8 mouse cellular contexts compared by ENCODE assay signal in the genomic region with DNA sequence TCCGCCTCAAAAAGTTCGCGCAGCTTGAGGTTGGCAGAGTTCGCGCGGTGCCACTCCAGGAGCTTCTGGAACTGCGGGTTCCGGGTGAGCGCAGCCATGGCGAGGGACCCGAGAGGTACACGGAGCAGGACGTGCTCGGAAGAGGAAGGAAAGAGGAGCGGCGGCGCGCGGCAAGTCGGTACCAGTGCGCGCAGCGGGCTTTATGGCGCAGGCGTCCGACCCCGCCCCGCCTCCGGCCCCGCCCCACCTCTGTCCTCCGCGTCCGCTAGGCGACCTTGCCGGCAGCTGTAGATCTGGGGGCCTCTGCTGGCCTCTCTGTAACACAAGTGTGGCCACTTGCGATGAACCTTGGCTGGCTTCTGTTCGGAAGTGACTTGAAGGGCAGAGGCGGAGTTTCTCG. TPM values are rescaled to one million over a fixed set of nuclear protein-coding genes. Genes with fewer than 3 reads are reported as not detected.
DNase-seq lines count a peak whose midpoint lies in the region; ATAC-seq and TF ChIP-seq lines count a peak whose summit lies in the region.

Gene Gpi1 (minus strand): TSS at position 221 of the 400 bp plus-strand sequence.

- DNase-seq in c-Kit-positive CD71-negative TER-119-negative erythroid progenitor cells, embryonic 14.5 days (ENCODE audit: low read depth) = peak; percentile 75
- DNase-seq in forebrain, embryonic 10.5 days (ENCODE audit: extremely low spot score, low spot score) = peak; percentile 91
- DNase-seq in kidney, postnatal 10 days = peak; percentile 92
- DNase-seq in liver, embryonic 14.5 days (ENCODE audit: low read depth in 3 of 3, low spot score in 3 of 3) = peak; percentile 77 to 80 (median 77)
- DNase-seq in neural tube, embryonic 10.5 days (ENCODE audit: extremely low spot score, low spot score) = peak; percentile 92

- peak within 1 kb of the TSS; percentile 86 for H3K4me3 ChIP-seq in ES-Bruce4 (ENCODE audit: low read depth, low read length)
- H3K4me3 ChIP-seq in forebrain, embryonic 10.5 days = peak within 1 kb of the TSS; percentile 87
- peak within 1 kb of the TSS; percentile 73 to 85 for H3K4me3 ChIP-seq in heart, embryonic 14.5 days (ENCODE audit: control insufficient read depth in 1 of 2, insufficient read depth in 1 of 2, low read depth in 1 of 2, low read length in 2 of 2)
- H3K4me3 ChIP-seq in liver, embryonic 14.5 days (ENCODE audit: insufficient read depth in 1 of 2, low read depth in 2 of 2, low read length in 2 of 2) = peak within 1 kb of the TSS; percentile 71
- peak within 1 kb of the TSS; percentile 81 for H3K4me3 ChIP-seq in stomach, embryonic 15.5 days (replicated peaks)

- no peaks in the 10 kb centered on the region for H3K9me3 ChIP-seq in ES-Bruce4 (replicated peaks; ENCODE audit: control insufficient read depth, insufficient read depth, low read length, poor library complexity, severe bottlenecking)
- H3K9me3 ChIP-seq in forebrain, embryonic 10.5 days = no peaks in the 10 kb centered on the region
- H3K9me3 ChIP-seq in heart, embryonic 14.5 days (ENCODE audit: control insufficient read depth, low read length) = no peaks in the 10 kb centered on the region
- H3K9me3 ChIP-seq in liver, embryonic 14.5 days (ENCODE audit: control insufficient read depth, low read length) = no peaks in the 10 kb centered on the region
- H3K9me3 ChIP-seq in stomach, embryonic 15.5 days = no peaks in the 10 kb centered on the region

- H3K4me2 ChIP-seq in heart, embryonic 14.5 days (ENCODE audit: low read length) = peak within 1 kb of the TSS; percentile 87
- H3K4me2 ChIP-seq in liver, embryonic 14.5 days (ENCODE audit: low read depth) = peak within 1 kb of the TSS; percentile 87
- H3K4me2 ChIP-seq in stomach, embryonic 15.5 days = peak within 1 kb of the TSS; percentile 80

- WGBS in forebrain, embryonic 10.5 days = under 1% methylated on average over 34 of the region's 39 CpGs
- WGBS in heart, embryonic 14.5 days = under 1% methylated on average over 39 of the region's 39 CpGs
- WGBS in liver, embryonic 14.5 days (ENCODE audit: insufficient replicate concordance) = under 1% methylated on average over 36 of the region's 39 CpGs
- WGBS in stomach, embryonic 15.5 days = under 1% methylated on average over 39 of the region's 39 CpGs

- H3K27me3 ChIP-seq in ES-Bruce4 (ENCODE audit: control insufficient read depth, insufficient read depth, low read length, poor library complexity, severe bottlenecking) = no peaks in the 10 kb centered on the region
- H3K27me3 ChIP-seq in forebrain, embryonic 10.5 days (ENCODE audit: poor library complexity, severe bottlenecking) = no peaks in the 10 kb centered on the region
- H3K27me3 ChIP-seq in heart, embryonic 14.5 days (ENCODE audit: control insufficient read depth, insufficient read depth, low read length) = no peaks in the 10 kb centered on the region
- no peaks in the 10 kb centered on the region for H3K27me3 ChIP-seq in liver, embryonic 14.5 days (ENCODE audit: control insufficient read depth, insufficient read depth, low read length)
- no peaks in the 10 kb centered on the region for H3K27me3 ChIP-seq in stomach, embryonic 15.5 days (replicated peaks)

- H3K9ac ChIP-seq in ES-Bruce4 (ENCODE audit: low read depth, poor library complexity, severe bottlenecking) = peak within 1 kb of the TSS; percentile 92
- peak within 1 kb of the TSS; percentile 98 for H3K9ac ChIP-seq in heart, embryonic 14.5 days (ENCODE audit: low read length)
- peak within 1 kb of the TSS; percentile 74 for H3K9ac ChIP-seq in liver, embryonic 14.5 days (replicated peaks)
- H3K9ac ChIP-seq in stomach, embryonic 15.5 days = peak within 1 kb of the TSS; percentile 74

- H3K27ac ChIP-seq in ES-Bruce4 (ENCODE audit: insufficient read depth, low read length) = no peak within 1 kb of the TSS
- peak within 1 kb of the TSS; percentile 97 for H3K27ac ChIP-seq in forebrain, embryonic 10.5 days
- peak within 1 kb of the TSS; percentile 87 to 98 for H3K27ac ChIP-seq in heart, embryonic 14.5 days (replicated peaks in 1 of 2; ENCODE audit: control insufficient read depth in 1 of 2, insufficient read depth in 1 of 2, low read depth in 2 of 2, low read length in 2 of 2)
- peak within 1 kb of the TSS; percentile 48 for H3K27ac ChIP-seq in liver, embryonic 14.5 days
- peak within 1 kb of the TSS; percentile 91 for H3K27ac ChIP-seq in stomach, embryonic 15.5 days

- H3K36me3 ChIP-seq in ES-Bruce4 (ENCODE audit: control insufficient read depth, insufficient read depth, low read length, poor library complexity, severe bottlenecking) = peaks cover 28% of the 10 kb centered on the region
- H3K36me3 ChIP-seq in forebrain, embryonic 10.5 days (replicated peaks) = peaks cover 39% of the 10 kb centered on the region
- peaks cover 37% of the 10 kb centered on the region for H3K36me3 ChIP-seq in heart, embryonic 14.5 days (ENCODE audit: control insufficient read depth, insufficient read depth, low read length)
- peaks cover 10% of the 10 kb centered on the region for H3K36me3 ChIP-seq in liver, embryonic 14.5 days (replicated peaks; ENCODE audit: control insufficient read depth, insufficient read depth, low read depth)
- H3K36me3 ChIP-seq in stomach, embryonic 15.5 days = peaks cover 26% of the 10 kb centered on the region; the same call in 1 of the 2 replicates

- peaks cover 2% of the 10 kb centered on the region for H3K4me1 ChIP-seq in ES-Bruce4 (ENCODE audit: control insufficient read depth, insufficient read depth, low read length)
- H3K4me1 ChIP-seq in forebrain, embryonic 10.5 days = peaks cover 63% of the 10 kb centered on the region
- peaks cover 28 to 55% of the 10 kb centered on the region in 2 experiments for H3K4me1 ChIP-seq in heart, embryonic 14.5 days (ENCODE audit: control insufficient read depth in 2 of 2, insufficient read depth in 2 of 2, low read length in 2 of 2)
- peaks cover 24 to 48% of the 10 kb centered on the region in 2 experiments for H3K4me1 ChIP-seq in liver, embryonic 14.5 days (replicated peaks; ENCODE audit: control insufficient read depth in 2 of 2, insufficient read depth in 2 of 2, low read length in 1 of 2)
- peaks cover 37% of the 10 kb centered on the region for H3K4me1 ChIP-seq in stomach, embryonic 15.5 days

- ATAC-seq in heart, embryonic 14.5 days (ENCODE audit: insufficient number of reproducible peaks, insufficient read depth, low FRiP score, low read depth) = peak; percentile 62
- ATAC-seq in liver, embryonic 14.5 days (ENCODE audit: insufficient read depth) = peak; percentile 64
- peak; percentile 67 for ATAC-seq in stomach, embryonic 15.5 days (ENCODE audit: insufficient read depth, low FRiP score, low read depth)

- TF ChIP-seq EP300 in ES-Bruce4 (IDR thresholded peaks at IDR 0.05; ENCODE audit: insufficient read depth, low read depth, low read length) = peak; percentile 71; the same call in 1 of the 2 replicates
- TF ChIP-seq EP300 in liver, embryonic 14.5 days (IDR thresholded peaks at IDR 0.05; ENCODE audit: low read depth) = no peak

- TF ChIP-seq POLR2A in ES-Bruce4 (IDR thresholded peaks at IDR 0.05; ENCODE audit: insufficient read depth, low read length) = peak; percentile 98

- TF ChIP-seq CTCF in ES-Bruce4 (IDR thresholded peaks at IDR 0.05; ENCODE audit: low read depth, low read length) = peak; percentile 15
- TF ChIP-seq CTCF in liver, embryonic 14.5 days (IDR thresholded peaks at IDR 0.05; ENCODE audit: low read depth) = peak; percentile 70

RNA-seq across cellular contexts. Expression of gene Gpi1, which starts in this region (rescaled TPM):
- polyA plus RNA-seq in ES-Bruce4 (2011; ENCODE audit: insufficient read depth, insufficient read length, low read depth, missing spikeins) = 655 and 670 TPM in 2 replicates
- 439 and 441 TPM in 2 replicates for polyA plus RNA-seq in forebrain, embryonic 10.5 days (2016; fragmentation: Nextera tagmentation; extraction: Ambion mirVana)
- 834 and 845 TPM in 2 replicates for polyA plus RNA-seq in heart, embryonic 14.5 days (2014; fragmentation: Nextera tagmentation; extraction: Ambion mirVana)
- 83.2 and 101 TPM in 2 replicates for polyA plus RNA-seq in liver, embryonic 14.5 days (2012; rRNA removed)
- 107 and 108 TPM in 2 replicates for polyA plus RNA-seq in liver, embryonic 14.5 days (2014; fragmentation: Nextera tagmentation; extraction: Ambion mirVana)
- polyA plus RNA-seq in stomach, embryonic 15.5 days (2015; fragmentation: Nextera tagmentation; extraction: Ambion mirVana) = 288 and 338 TPM in 2 replicates
